Comparison of ENCODE assay signal across 12 mouse cellular contexts in genomic region chr17:84844950-84845349, GRCm38 (mm10). TPM values are rescaled to one million over a fixed set of nuclear protein-coding genes. Genes with fewer than 3 reads are reported as not detected.
A peak's percentile ranks its signal among the peaks of the same experiment; 100 is the strongest.
DNase-seq lines count a peak whose midpoint lies in the region; ATAC-seq and TF ChIP-seq lines count a peak whose summit lies in the region.
"Had no signal": no experiment of that assay in that cellular context is flagged by ENCODE, and none has a peak within 500 bp of the region (broad histone marks: within the 10 kb centered on the region; RNA-seq: fewer than 3 reads in every experiment).

No protein-coding gene starts in this region.

- no peak for TF ChIP-seq CTCF in spleen, adult 2 months (IDR thresholded peaks at IDR 0.05; ENCODE audit: extremely low read depth, insufficient read depth, insufficient read length, insufficient replicate concordance)

- no peak overlapping the region for H3K27ac ChIP-seq in liver, embryonic 16.5 days (ENCODE audit: low read length)
- H3K27ac ChIP-seq in spleen, adult 2 months (ENCODE audit: insufficient read depth, low read length), result peak overlapping the region; percentile 82
- H3K27ac ChIP-seq in forebrain, embryonic 12.5 days, result no peak overlapping the region
- H3K27ac ChIP-seq: hindbrain, embryonic 14.5 days had no signal

- DNase-seq in 416B (ENCODE audit: low read depth), result peak; percentile 89
- peak; percentile 83 to 87 for DNase-seq in CD8-positive naive resting alpha-beta T cell, adult 2 months (ENCODE audit: low read depth in 2 of 2, low spot score in 2 of 2)
- peak; percentile 64 to 71 for DNase-seq in spleen, adult 2 months (ENCODE audit: low read depth in 1 of 2, low spot score in 2 of 2)
- DNase-seq in adrenal gland, adult (ENCODE audit: inconsistent age in 2 of 2, low spot score in 1 of 2), result no peak
- no peak for DNase-seq in cerebellum, adult 11-12 months
- DNase-seq in gastrocnemius, postnatal 4 days (ENCODE audit: low spot score in 2 of 2), result no peak
- DNase-seq: layer of hippocampus, postnatal 36 days; right cerebral cortex, postnatal 25 days had no signal

- no peak overlapping the region for H3K9ac ChIP-seq in liver, embryonic 16.5 days (ENCODE audit: low read depth, low read length)
- no peak overlapping the region for H3K9ac ChIP-seq in forebrain, embryonic 12.5 days
- H3K9ac ChIP-seq: hindbrain, embryonic 14.5 days had no signal

- no peaks in the 10 kb centered on the region for H3K9me3 ChIP-seq in liver, embryonic 16.5 days (replicated peaks; ENCODE audit: control insufficient read depth, low read length)
- no peaks in the 10 kb centered on the region for H3K9me3 ChIP-seq in forebrain, embryonic 12.5 days

- no peaks in the 10 kb centered on the region for H3K4me1 ChIP-seq in liver, embryonic 16.5 days (ENCODE audit: control insufficient read depth, low read depth, low read length)
- H3K4me1 ChIP-seq in spleen, adult 2 months (ENCODE audit: control insufficient read depth, insufficient read depth, insufficient read length), result peaks cover 8% of the 10 kb centered on the region; the same call in 1 of the 2 replicates
- H3K4me1 ChIP-seq in forebrain, embryonic 12.5 days, result peaks cover 10% of the 10 kb centered on the region

- no peak overlapping the region for H3K4me2 ChIP-seq in liver, embryonic 16.5 days (ENCODE audit: low read depth, low read length)
- no peak overlapping the region for H3K4me2 ChIP-seq in forebrain, embryonic 12.5 days
- H3K4me2 ChIP-seq: hindbrain, embryonic 14.5 days; midbrain, embryonic 11.5 days had no signal

- WGBS in liver, embryonic 16.5 days (ENCODE audit: insufficient replicate concordance), result 16% methylated on average over 13 of the region's 13 CpGs
- WGBS in spleen, adult 2 months, result 11% methylated on average over 13 of the region's 13 CpGs
- WGBS in forebrain, embryonic 12.5 days, result 91% methylated on average over 13 of the region's 13 CpGs

- H3K36me3 ChIP-seq in liver, embryonic 16.5 days (ENCODE audit: control insufficient read depth, insufficient read depth), result no peaks in the 10 kb centered on the region
- H3K36me3 ChIP-seq in spleen, adult 2 months (ENCODE audit: control insufficient read depth, insufficient read depth, low read length), result no peaks in the 10 kb centered on the region
- no peaks in the 10 kb centered on the region for H3K36me3 ChIP-seq in forebrain, embryonic 12.5 days (replicated peaks)

- H3K27me3 ChIP-seq in liver, embryonic 16.5 days (ENCODE audit: control insufficient read depth, insufficient read depth, low read depth, low read length), result no peaks in the 10 kb centered on the region
- no peaks in the 10 kb centered on the region for H3K27me3 ChIP-seq in spleen, adult 2 months (ENCODE audit: control insufficient read depth, insufficient read depth, low read length)
- 0 out of 2 replicates have a peak, but pooled peaks cover 2% of the 10 kb centered on the region for H3K27me3 ChIP-seq in forebrain, embryonic 12.5 days

- TF ChIP-seq POLR2A in spleen, adult 2 months (IDR thresholded peaks at IDR 0.05; ENCODE audit: low read depth, low read length), result no peak

- H3K4me3 ChIP-seq in liver, embryonic 16.5 days (ENCODE audit: low read depth, low read length), result no peak overlapping the region
- no peak overlapping the region for H3K4me3 ChIP-seq in spleen, adult 2 months (ENCODE audit: extremely low read depth, insufficient read depth, insufficient read length)
- no peak overlapping the region for H3K4me3 ChIP-seq in forebrain, embryonic 12.5 days (replicated peaks)

- peak; percentile 21; the same call in 1 of the 2 replicates for ATAC-seq in liver, embryonic 16.5 days (ENCODE audit: low read depth)
- no peak for ATAC-seq in forebrain, embryonic 12.5 days (ENCODE audit: low FRiP score)

RNA-seq across cellular contexts. Expression of gene Lrpprc, which starts 54.4 kb away (rescaled TPM):
- polyA plus RNA-seq in liver, embryonic 16.5 days (2015; fragmentation: Nextera tagmentation; extraction: Ambion mirVana), result 41.4 and 41.6 TPM in 2 replicates
- polyA plus RNA-seq in spleen, adult 2 months (2012; rRNA removed), result 5.4 and 6.8 TPM in 2 replicates
- 10 to 100 TPM; 56.8 to 61.6 TPM for total RNA-seq in gastrocnemius, postnatal 4 days (2021)
- 49.3 and 52.8 TPM in 2 replicates for polyA plus RNA-seq in forebrain, embryonic 12.5 days (2016; fragmentation: Nextera tagmentation; extraction: Ambion mirVana)

Comparison
In these comparisons a context has a peak if more than half of its experiments do, and no peak if none do; other contexts are left out.
1. DNase-seq: peak in 416B (single experiment), CD8-positive naive resting alpha-beta T cell, adult 2 months (2 of 2) and spleen, adult 2 months (2 of 2); none in adrenal gland, adult (0 of 2), cerebellum, adult 11-12 months (single experiment) and gastrocnemius, postnatal 4 days (0 of 2).